Mouse (Mus musculus) cerebellum, adult 9-10 months (tissue): Measurements from ENCODE around the gene Gsta3.
"Not testable (repeated sequence)": the region's sequence is repeated elsewhere in the genome, so short reads cannot be mapped to it uniquely, and the experiment has no call there.

Experiments used
- DNase-seq: peaks from one replicate; pipeline ENCODE4 v3.0.0; 2022

Gene Gsta3

DNA sequence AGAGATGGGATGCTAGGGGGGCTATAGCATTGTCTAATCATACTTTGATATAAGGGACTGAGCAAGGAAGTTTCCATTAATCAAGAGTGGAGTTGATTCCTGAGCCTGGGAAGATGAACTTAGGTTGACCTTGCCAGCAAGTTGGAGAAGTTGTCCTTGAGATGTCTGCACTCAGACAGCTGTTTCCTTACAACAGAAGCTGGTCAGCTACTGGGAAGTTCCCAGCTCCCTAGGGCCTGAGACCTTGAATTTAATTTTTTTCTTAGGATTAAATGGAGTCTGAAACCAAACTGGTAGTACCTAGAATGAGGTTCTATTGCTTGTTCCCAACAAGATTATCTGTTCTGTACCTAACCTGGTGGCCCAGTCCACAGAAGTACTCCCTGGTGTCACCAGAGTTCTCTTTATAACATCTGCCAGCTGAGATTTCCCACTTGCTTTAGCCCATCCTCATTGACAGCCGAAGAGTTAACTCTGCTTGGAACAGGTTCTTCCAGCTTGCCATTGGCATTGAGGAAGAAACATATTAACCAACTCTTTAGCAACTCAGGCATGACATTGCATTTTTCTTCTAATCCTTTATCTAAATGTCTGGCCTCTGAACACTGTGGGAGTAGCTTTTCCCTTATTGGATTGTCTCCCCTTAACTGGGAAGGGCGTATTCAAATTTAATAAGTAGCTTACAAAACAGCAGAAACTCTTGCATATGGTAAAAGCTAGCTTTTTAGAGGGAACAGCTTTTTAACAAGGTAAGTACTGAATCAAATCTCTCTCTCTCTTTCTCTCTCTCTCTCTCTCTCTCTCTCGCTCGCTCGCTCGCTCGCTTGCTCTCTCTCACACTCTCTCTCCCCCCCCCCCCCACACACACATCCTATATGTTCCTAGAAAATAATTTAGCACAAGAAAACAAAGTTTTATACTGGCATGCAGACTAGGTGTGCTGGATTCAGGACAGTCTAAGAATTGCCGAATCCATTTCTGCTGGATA lies at the start of gene Gsta3:
Gsta3 (plus strand) TSS at position 679 of the 988 bp plus-strand sequence.
- no peak for DNase-seq

- no peak for DNase-seq
Measured at GRCm38 (mm10) chr1:21206241-21206640, 34.1 kb upstream of the Gsta3 start.

- DNase-seq, result not testable (repeated sequence)
Measured at GRCm38 (mm10) chr1:21213537-21213936, 26.9 kb upstream of the Gsta3 start.

DNA sequence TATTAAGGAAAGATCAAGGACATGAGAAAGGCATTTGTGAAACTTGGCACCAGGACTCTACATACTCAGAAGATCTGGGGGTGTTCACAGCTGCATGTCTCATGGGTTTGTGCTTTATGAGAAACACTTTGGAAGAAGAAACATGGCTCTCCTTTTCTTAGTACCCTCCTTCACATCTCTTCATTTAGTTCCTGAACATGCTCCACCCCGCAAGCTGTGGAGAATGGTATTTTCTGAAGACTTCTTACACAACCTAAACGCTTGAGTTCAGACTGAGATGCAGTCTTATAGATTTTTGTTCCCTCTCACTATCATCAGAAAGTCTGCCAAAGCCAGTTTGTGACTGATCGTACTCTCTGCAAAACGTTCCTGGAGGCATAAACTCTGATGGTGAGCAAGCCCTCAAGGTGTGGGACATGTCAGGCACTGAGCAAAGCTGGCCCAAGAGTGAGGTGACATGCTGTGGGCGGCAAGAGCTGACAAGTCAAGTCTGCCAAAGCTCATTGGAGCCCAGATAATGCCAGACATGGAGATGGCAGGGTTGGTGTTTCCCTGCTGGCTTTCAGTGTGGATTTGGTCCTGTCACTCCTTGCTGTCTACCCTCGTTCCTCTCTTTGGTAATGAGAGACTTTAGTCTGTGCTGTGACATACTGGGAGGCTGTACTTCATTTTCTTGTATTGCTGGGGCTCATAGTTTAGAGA lies 26.2 kb upstream of the Gsta3 start:
- not testable (repeated sequence) for DNase-seq

- peak; percentile 89 for DNase-seq
Measured at GRCm38 (mm10) chr1:21218489-21218919, 21.9 kb upstream of the Gsta3 start, which contains the start of gene Tmem14a. Gene Tmem14a (plus strand): TSS chr1:21218575.

GRCm38 (mm10) chr1:21227756-21228395 lies 12.5 kb upstream of the Gsta3 start:
- no peak for DNase-seq

GRCm38 (mm10) chr1:21228740-21229722 lies 11.4 kb upstream of the Gsta3 start:
- not testable (repeated sequence) for DNase-seq

GRCm38 (mm10) chr1:21230376-21230775 lies 10.0 kb upstream of the Gsta3 start:
- DNase-seq, result no peak

GRCm38 (mm10) chr1:21231744-21232464 lies 8.5 kb upstream of the Gsta3 start:
- no peak for DNase-seq

GRCm38 (mm10) chr1:21232516-21232915 lies 7.9 kb upstream of the Gsta3 start:
- DNase-seq, result no peak

GRCm38 (mm10) chr1:21235359-21235758 lies 5.0 kb upstream of the Gsta3 start:
- DNase-seq, result no peak

- DNase-seq, result no peak
Measured at GRCm38 (mm10) chr1:21241096-21241495, 707 bp downstream of the Gsta3 start.

- DNase-seq, result no peak
Measured at GRCm38 (mm10) chr1:21244290-21244960, 4.0 kb downstream of the Gsta3 start.

- no peak for DNase-seq
Measured at GRCm38 (mm10) chr1:21246136-21246535, 5.7 kb downstream of the Gsta3 start.

GRCm38 (mm10) chr1:21247896-21248295 lies 7.5 kb downstream of the Gsta3 start:
- DNase-seq, result no peak

- DNase-seq, result no peak
Measured at GRCm38 (mm10) chr1:21248560-21249390, 8.4 kb downstream of the Gsta3 start.

GRCm38 (mm10) chr1:21251661-21252060 lies 11.3 kb downstream of the Gsta3 start:
- DNase-seq, result no peak

GRCm38 (mm10) chr1:21252566-21253302 lies 12.3 kb downstream of the Gsta3 start:
- no peak for DNase-seq

DNA sequence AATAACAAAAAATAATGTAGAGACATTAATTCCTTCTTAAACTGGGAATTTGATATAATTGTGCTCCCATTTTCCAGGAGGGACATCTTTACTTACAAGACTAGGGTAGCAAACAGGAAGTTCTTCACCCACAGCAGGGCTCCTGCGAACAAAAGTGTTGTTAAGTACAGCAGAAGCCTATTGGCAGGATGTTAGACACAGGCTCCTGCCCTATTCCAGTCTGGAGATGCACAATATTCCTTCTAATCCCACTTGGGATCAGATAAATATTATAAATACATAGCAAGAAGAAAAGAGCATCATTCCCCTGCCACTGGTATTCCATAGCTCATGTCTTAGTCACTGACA lies 12.9 kb downstream of the Gsta3 start:
- DNase-seq, result no peak
